Mouse (Mus musculus): ENCODE measurements at regions not wholly inside any gene's neighbourhood (a gene's known extent, or its start where the extent isn't known, plus 50 kb on each side); places are given as distances from the start of the nearest gene placed in this dataset.

DNA sequence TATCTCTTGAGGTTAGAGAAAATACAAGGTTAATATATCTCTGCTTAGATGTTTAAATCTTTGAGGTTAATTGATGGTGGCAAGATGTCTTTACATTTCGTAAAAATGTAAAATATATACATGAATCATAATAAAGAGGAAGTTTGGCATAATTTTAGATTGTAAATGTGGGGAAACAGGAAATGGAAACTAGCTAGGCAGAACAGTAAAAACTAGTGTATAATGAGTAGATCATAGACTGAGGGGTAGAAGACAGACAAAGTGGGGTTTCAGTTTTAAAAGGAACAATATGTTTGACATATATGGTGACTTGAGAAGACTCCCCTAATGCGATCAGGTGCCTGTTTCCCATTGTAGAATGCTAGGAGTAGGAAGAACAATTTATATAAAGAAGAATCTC is 519.3 kb downstream of the Lmo4 start:
- Histone ChIP-seq H3K4me3 (ENCODE audit: low read length) (no peak overlapping the region), H3K9ac (ENCODE audit: low read depth, low read length) (no peak overlapping the region), H3K36me3 (ENCODE audit: control insufficient read depth, insufficient read depth, low read length) (no peaks in the 10 kb centered on the region), H3K4me2 (ENCODE audit: low read depth, low read length) (no peak overlapping the region), H3K27ac (ENCODE audit: low read length) (no peak overlapping the region), H3K9me3 (ENCODE audit: control insufficient read depth, low read length) (no peaks in the 10 kb centered on the region), H3K27me3 (replicated peaks; ENCODE audit: control insufficient read depth, insufficient read depth, low read length) (no peaks in the 10 kb centered on the region), H3K4me1 (ENCODE audit: control insufficient read depth, insufficient read depth, low read length) (no peaks in the 10 kb centered on the region)
- WGBS, result 81% methylated on average over 2 of the region's 2 CpGs
- ATAC-seq, result no peak

DNA sequence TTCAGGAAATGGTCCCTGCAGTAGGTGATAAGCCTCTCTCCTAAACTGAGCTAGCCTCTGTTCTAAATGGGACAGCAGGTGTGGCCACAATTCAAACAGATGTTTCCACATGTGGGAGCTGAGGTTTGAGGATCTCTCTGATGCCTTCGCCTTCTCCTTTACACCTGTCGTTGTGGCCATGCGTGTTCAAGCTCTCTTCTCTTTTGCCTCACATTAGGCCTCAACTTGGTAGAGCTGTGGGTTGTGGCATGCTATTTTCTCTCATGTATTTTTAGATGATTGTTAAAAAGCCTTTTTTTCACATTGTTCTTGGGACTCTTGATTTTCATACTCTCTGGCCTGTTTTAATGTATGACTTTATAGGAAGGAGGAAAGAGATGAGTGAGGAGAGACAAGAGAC is 526.8 kb downstream of the Lmo4 start:
- H3K4me1 ChIP-seq (ENCODE audit: control insufficient read depth, insufficient read depth, low read length), result no peaks in the 10 kb centered on the region
- H3K27ac ChIP-seq (ENCODE audit: low read length), result no peak overlapping the region
- no peaks in the 10 kb centered on the region for H3K36me3 ChIP-seq (ENCODE audit: control insufficient read depth, insufficient read depth, low read length)
- ATAC-seq, result no peak
- no peak overlapping the region for H3K4me3 ChIP-seq (ENCODE audit: low read length)
- H3K9ac ChIP-seq (ENCODE audit: low read depth, low read length), result no peak overlapping the region
- 99% methylated on average over 3 of the region's 3 CpGs for WGBS
- H3K9me3 ChIP-seq (ENCODE audit: control insufficient read depth, low read length), result no peaks in the 10 kb centered on the region
- H3K27me3 ChIP-seq (replicated peaks; ENCODE audit: control insufficient read depth, insufficient read depth, low read length), result no peaks in the 10 kb centered on the region
- no peak overlapping the region for H3K4me2 ChIP-seq (ENCODE audit: low read depth, low read length)

DNA sequence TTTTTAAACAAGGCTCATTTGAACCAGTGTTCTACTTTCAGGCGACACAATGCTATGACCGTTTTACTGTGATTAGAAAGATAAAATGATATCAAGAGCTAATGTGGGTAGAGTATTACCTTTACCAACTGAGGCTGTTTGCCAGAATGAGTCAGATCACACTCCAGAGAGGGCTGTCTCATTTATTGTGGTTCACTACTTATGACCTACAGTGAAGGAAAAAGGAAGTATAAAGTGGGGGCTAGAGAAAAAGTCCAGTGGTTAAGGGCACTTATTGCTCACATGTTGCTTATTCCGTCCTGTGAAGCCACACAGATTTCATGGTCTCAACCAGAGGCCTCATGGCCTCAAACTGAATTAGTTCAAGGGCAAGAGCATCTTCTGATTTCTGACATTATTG is 530.2 kb downstream of the Lmo4 start:
- no peak overlapping the region for H3K4me2 ChIP-seq (ENCODE audit: low read depth, low read length)
- H3K9ac ChIP-seq (ENCODE audit: low read depth, low read length), result no peak overlapping the region
- no peaks in the 10 kb centered on the region for H3K4me1 ChIP-seq (ENCODE audit: control insufficient read depth, insufficient read depth, low read length)
- no peaks in the 10 kb centered on the region for H3K36me3 ChIP-seq (ENCODE audit: control insufficient read depth, insufficient read depth, low read length)
- no peaks in the 10 kb centered on the region for H3K9me3 ChIP-seq (ENCODE audit: control insufficient read depth, low read length)
- WGBS, result 90% methylated on average over 3 of the region's 3 CpGs
- no peak for ATAC-seq
- H3K27ac ChIP-seq (ENCODE audit: low read length), result no peak overlapping the region
- H3K4me3 ChIP-seq (ENCODE audit: low read length), result no peak overlapping the region
- no peaks in the 10 kb centered on the region for H3K27me3 ChIP-seq (replicated peaks; ENCODE audit: control insufficient read depth, insufficient read depth, low read length)

DNA sequence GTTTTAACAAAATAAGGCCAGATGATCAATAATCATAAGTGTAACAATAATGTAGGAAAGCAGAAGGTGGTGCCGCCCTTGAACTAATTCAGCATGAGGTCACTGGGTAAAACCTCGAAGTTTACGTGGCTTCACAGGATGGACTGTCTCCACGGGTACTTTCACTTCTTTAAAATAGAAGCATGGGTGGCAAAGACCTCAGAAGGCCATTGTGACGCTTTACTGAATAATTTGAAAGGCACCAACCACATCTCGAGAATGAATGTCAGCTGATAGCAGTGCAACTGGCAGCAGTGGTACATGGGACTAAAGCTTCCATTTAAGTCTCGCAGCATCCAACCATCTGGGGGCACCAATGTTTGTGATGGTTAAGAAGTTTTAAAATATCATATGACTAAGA is 530.6 kb downstream of the Lmo4 start:
- no peak for ATAC-seq
- Histone ChIP-seq H3K9ac (ENCODE audit: low read depth, low read length) (no peak overlapping the region), H3K9me3 (ENCODE audit: control insufficient read depth, low read length) (no peaks in the 10 kb centered on the region), H3K4me3 (ENCODE audit: low read length) (no peak overlapping the region), H3K4me1 (ENCODE audit: control insufficient read depth, insufficient read depth, low read length) (no peaks in the 10 kb centered on the region), H3K4me2 (ENCODE audit: low read depth, low read length) (no peak overlapping the region), H3K27me3 (replicated peaks; ENCODE audit: control insufficient read depth, insufficient read depth, low read length) (no peaks in the 10 kb centered on the region), H3K36me3 (ENCODE audit: control insufficient read depth, insufficient read depth, low read length) (no peaks in the 10 kb centered on the region), H3K27ac (ENCODE audit: low read length) (no peak overlapping the region)
- 89% methylated on average over 7 of the region's 7 CpGs for WGBS

DNA sequence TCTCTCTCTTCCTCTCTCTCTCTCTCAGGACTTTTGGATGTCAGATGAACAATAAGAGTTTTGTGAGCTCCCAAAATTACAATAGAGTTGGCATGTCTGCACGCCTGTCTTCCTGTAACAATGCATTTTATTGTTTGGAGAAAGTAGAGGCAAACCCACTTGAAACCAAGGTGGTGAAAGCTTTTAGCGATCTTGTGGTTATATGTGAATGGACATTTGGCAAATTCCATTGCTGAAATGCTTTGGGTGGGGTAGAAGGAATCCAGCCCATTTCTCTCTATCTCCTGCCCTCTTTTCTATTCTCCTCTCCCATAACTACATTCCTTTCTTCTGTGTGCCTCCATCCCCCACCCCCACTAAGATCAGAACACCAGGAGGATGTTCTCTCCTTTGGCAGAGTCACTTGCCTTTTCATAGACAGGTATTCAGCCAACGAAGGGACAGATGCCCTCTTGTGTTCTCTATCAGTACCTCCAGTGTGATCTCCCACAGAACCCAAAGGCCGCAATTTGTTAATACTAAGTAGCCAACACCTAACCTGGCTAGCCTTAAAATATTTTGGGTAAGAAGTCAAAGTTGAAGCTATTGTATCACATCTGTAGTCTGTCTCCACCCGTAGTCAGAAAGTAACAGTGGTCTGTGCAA is 542.9 kb downstream of the Lmo4 start:
- H3K27me3 ChIP-seq (replicated peaks; ENCODE audit: control insufficient read depth, insufficient read depth, low read length), result no peaks in the 10 kb centered on the region
- no peak for ATAC-seq

DNA sequence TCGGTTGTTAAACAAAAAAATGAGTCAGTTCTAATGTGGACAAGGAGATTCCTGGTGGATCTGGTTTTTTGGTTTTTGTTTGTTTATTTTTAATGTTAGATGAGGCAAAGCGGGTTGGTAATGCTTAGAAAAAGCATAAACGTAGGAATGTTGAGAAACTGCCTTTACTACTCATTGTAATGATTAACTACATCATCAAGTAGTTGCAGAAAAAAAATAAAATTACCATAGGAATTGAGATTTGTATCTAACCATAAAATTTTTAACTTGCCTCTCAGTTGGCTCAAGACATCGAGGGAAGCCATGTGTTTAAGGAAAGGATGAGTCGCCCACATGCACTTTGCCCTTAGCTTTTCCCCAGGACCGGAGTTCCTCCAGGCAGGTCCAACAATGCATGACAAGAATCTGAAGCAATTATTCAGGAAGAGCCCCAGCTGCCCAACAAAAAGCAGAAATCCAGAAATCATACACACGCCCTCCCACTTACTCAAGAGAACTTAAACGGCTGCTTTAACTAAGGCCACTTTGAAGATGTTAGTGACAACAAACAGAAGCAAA is 545.5 kb downstream of the Lmo4 start:
- no peaks in the 10 kb centered on the region for H3K27me3 ChIP-seq (replicated peaks; ENCODE audit: control insufficient read depth, insufficient read depth, low read length)
- H3K9ac ChIP-seq (ENCODE audit: low read depth, low read length), result no peak overlapping the region
- H3K4me3 ChIP-seq (ENCODE audit: low read length), result no peak overlapping the region
- 39% methylated on average over 8 of the region's 8 CpGs for whole genome bisulfite sequencing
- no peaks in the 10 kb centered on the region for H3K36me3 ChIP-seq (ENCODE audit: control insufficient read depth, insufficient read depth, low read length)
- no peak overlapping the region for H3K4me2 ChIP-seq (ENCODE audit: low read depth, low read length)
- peak; percentile 59; the same call in 1 of the 2 replicates for ATAC-seq
- no peak overlapping the region for H3K27ac ChIP-seq (ENCODE audit: low read length)
- no peaks in the 10 kb centered on the region for H3K9me3 ChIP-seq (ENCODE audit: control insufficient read depth, low read length)
- H3K4me1 ChIP-seq (ENCODE audit: control insufficient read depth, insufficient read depth, low read length), result no peaks in the 10 kb centered on the region

More for the DNA sequence above, 542.9 kb downstream of the Lmo4 start:
- no peak overlapping the region for H3K9ac ChIP-seq (ENCODE audit: low read depth, low read length)
- no peaks in the 10 kb centered on the region for H3K36me3 ChIP-seq (ENCODE audit: control insufficient read depth, insufficient read depth, low read length)
- H3K27ac ChIP-seq (ENCODE audit: low read length), result no peak overlapping the region
- WGBS, result 89% methylated on average over 5 of the region's 5 CpGs
- H3K9me3 ChIP-seq (ENCODE audit: control insufficient read depth, low read length), result no peaks in the 10 kb centered on the region
- no peak overlapping the region for H3K4me3 ChIP-seq (ENCODE audit: low read length)
- H3K4me1 ChIP-seq (ENCODE audit: control insufficient read depth, insufficient read depth, low read length), result no peaks in the 10 kb centered on the region
- no peak overlapping the region for H3K4me2 ChIP-seq (ENCODE audit: low read depth, low read length)

DNA sequence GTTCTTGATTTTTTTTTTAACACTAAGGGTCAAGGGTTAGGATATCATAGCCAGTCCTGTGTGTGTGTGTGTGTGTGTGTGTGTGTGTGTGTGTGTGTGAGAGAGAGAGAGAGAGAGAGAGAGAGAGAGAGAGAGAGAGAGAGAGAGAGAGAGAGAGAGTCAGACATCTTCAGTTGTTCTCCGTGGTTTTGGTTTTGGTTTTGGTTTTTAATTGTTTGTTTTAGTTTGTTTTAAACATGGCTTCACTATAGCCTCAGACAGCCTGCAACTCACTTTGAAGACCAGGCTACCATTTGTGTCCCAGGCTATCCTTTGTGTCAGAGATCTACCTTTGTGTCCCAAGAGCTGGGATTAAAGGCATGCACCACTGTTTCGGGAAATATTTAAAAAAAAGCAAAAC is 557.8 kb downstream of the Lmo4 start:
- no peak overlapping the region for H3K9ac ChIP-seq (ENCODE audit: low read depth, low read length)
- no peak overlapping the region for H3K4me3 ChIP-seq (ENCODE audit: low read length)
- H3K4me2 ChIP-seq (ENCODE audit: low read depth, low read length), result no peak overlapping the region
- H3K36me3 ChIP-seq (ENCODE audit: control insufficient read depth, insufficient read depth, low read length), result no peaks in the 10 kb centered on the region
- no peaks in the 10 kb centered on the region for H3K9me3 ChIP-seq (ENCODE audit: control insufficient read depth, low read length)
- no peaks in the 10 kb centered on the region for H3K4me1 ChIP-seq (ENCODE audit: control insufficient read depth, insufficient read depth, low read length)
- 68% methylated on average over 2 of the region's 2 CpGs for WGBS
- H3K27me3 ChIP-seq (replicated peaks; ENCODE audit: control insufficient read depth, insufficient read depth, low read length), result no peaks in the 10 kb centered on the region
- no peak overlapping the region for H3K27ac ChIP-seq (ENCODE audit: low read length)
- ATAC-seq, result no peak

DNA sequence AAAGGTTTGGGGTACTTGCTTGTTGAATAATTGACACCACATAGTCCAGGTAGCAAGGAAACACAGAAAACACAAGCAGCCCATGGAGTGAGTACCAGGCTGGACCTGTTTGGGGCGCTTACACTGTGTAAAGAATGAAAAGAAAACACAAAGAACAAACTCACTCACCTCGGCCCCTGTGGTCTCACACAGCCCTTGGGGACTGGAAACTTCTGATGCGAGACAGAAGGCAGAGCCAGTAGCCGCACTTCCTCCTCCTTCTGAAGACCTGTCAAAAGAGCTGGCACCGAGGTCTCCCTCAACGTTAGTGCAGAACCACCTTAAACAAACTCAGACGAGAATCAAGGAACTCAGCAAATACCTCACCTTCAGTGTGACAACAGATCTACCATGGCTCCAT is 558.2 kb downstream of the Lmo4 start:
- no peaks in the 10 kb centered on the region for H3K36me3 ChIP-seq (ENCODE audit: control insufficient read depth, insufficient read depth, low read length)
- H3K9ac ChIP-seq (ENCODE audit: low read depth, low read length), result no peak overlapping the region
- H3K27me3 ChIP-seq (replicated peaks; ENCODE audit: control insufficient read depth, insufficient read depth, low read length), result no peaks in the 10 kb centered on the region
- H3K9me3 ChIP-seq (ENCODE audit: control insufficient read depth, low read length), result no peaks in the 10 kb centered on the region
- no peak for ATAC-seq
- H3K4me3 ChIP-seq (ENCODE audit: low read length), result no peak overlapping the region
- no peaks in the 10 kb centered on the region for H3K4me1 ChIP-seq (ENCODE audit: control insufficient read depth, insufficient read depth, low read length)
- WGBS, result 46% methylated on average over 7 of the region's 7 CpGs
- H3K27ac ChIP-seq (ENCODE audit: low read length), result no peak overlapping the region
- no peak overlapping the region for H3K4me2 ChIP-seq (ENCODE audit: low read depth, low read length)

DNA sequence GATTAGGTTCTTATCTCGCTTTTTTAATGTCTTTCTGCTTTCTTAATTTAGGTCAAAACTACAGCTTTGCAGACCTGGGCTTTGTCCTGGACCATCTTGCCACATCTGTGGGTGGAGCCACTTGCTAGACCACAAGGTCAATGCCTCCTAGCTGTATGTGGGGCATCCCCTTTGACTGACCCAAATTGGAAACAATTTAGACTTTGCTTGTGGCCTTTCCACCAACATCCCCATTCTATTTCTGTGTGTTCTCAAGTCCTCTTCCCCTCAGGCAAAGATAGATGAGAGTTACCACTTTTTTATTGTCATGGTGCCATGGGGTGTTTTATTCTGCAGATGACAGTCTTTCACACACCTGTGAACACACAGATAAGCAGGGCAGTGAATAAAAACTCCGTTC is 572.0 kb downstream of the Lmo4 start:
- H3K27ac ChIP-seq (ENCODE audit: low read length), result no peak overlapping the region
- no peaks in the 10 kb centered on the region for H3K27me3 ChIP-seq (replicated peaks; ENCODE audit: control insufficient read depth, insufficient read depth, low read length)
- no peaks in the 10 kb centered on the region for H3K9me3 ChIP-seq (ENCODE audit: control insufficient read depth, low read length)
- H3K36me3 ChIP-seq (ENCODE audit: control insufficient read depth, insufficient read depth, low read length), result no peaks in the 10 kb centered on the region
- ATAC-seq, result no peak
- WGBS, result 64% methylated on average over 2 of the region's 2 CpGs
- H3K9ac ChIP-seq (ENCODE audit: low read depth, low read length), result no peak overlapping the region
- no peak overlapping the region for H3K4me2 ChIP-seq (ENCODE audit: low read depth, low read length)
- H3K4me3 ChIP-seq (ENCODE audit: low read length), result no peak overlapping the region
- no peaks in the 10 kb centered on the region for H3K4me1 ChIP-seq (ENCODE audit: control insufficient read depth, insufficient read depth, low read length)

DNA sequence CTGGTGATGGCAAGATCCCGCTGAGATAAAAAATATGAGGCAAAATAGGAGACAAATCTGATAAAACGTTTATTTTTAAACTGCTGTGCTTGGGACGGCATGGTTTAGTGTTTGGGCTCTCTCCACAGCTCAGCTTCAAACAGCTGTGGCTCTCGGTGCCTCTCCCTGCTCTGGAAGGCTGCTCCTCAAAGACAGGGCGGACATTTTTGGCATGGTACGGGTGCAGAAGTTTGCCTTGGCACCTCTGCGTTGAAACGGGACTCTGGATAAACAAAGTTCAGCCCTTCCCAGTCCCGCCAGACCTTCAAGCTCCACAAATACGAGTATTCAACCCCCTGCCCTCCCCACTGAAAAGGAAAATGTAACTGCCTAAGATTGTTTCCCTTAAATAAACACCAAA is 573.8 kb downstream of the Lmo4 start:
- Histone ChIP-seq H3K4me2 (ENCODE audit: low read depth, low read length) (no peak overlapping the region), H3K9ac (ENCODE audit: low read depth, low read length) (no peak overlapping the region), H3K27ac (ENCODE audit: low read length) (no peak overlapping the region), H3K4me1 (ENCODE audit: control insufficient read depth, insufficient read depth, low read length) (no peaks in the 10 kb centered on the region), H3K9me3 (ENCODE audit: control insufficient read depth, low read length) (no peaks in the 10 kb centered on the region), H3K36me3 (ENCODE audit: control insufficient read depth, insufficient read depth, low read length) (no peaks in the 10 kb centered on the region), H3K27me3 (replicated peaks; ENCODE audit: control insufficient read depth, insufficient read depth, low read length) (no peaks in the 10 kb centered on the region), H3K4me3 (ENCODE audit: low read length) (no peak overlapping the region)
- ATAC-seq, result no peak
- 50% methylated on average over 10 of the region's 10 CpGs for WGBS

Measured in intestine, embryonic 16.5 days (tissue).